Mouse (Mus musculus) layer of hippocampus, postnatal 10 days (tissue): Measurements from ENCODE around the gene E2f6. TPM values are rescaled to one million over a fixed set of nuclear protein-coding genes. Genes with fewer than 3 reads are reported as not detected.
A peak's percentile ranks its signal among the peaks of the same experiment; 100 is the strongest.

ENCODE experiments used
- DNase-seq, 2 experiments: peaks; one replicate each; pipeline ENCODE4 v3.0.0; 2021; ENCODE audit warnings: low spot score in 2 of 2
- total RNA-seq, 2 experiments: library from RNA; stranded (reverse); gene quantifications; 2 replicates each; pipeline ENCODE4 v1.2.3; 2021

Gene E2f6
- total RNA-seq, 2 experiments from 2014 or later: 23.2 to 24.5 TPM

GRCm38 (mm10) chr12:16799928-16800258 is 10.9 kb upstream of the E2f6 start:
- no peak for DNase-seq

- peak; percentile 29 to 38 for DNase-seq
Observed at GRCm38 (mm10) chr12:16800259-16800958, 10.4 kb upstream of the E2f6 start, which contains the start of gene Greb1. Greb1 (minus strand) TSS chr12:16800886.

GRCm38 (mm10) chr12:16800959-16801315 is 9.8 kb upstream of the E2f6 start:
- no peak for DNase-seq

GRCm38 (mm10) chr12:16803237-16803955 is 7.4 kb upstream of the E2f6 start:
- no peak for DNase-seq

GRCm38 (mm10) chr12:16803956-16804430 is 6.8 kb upstream of the E2f6 start:
- no peak for DNase-seq

GRCm38 (mm10) chr12:16805511-16805910 is 5.3 kb upstream of the E2f6 start:
- peak; percentile 82 to 86 for DNase-seq

GRCm38 (mm10) chr12:16808045-16808444 is 2.7 kb upstream of the E2f6 start:
- peak; percentile 48 to 63 for DNase-seq

- peak in 1 of 2 experiments; percentile 27 for DNase-seq
Observed at GRCm38 (mm10) chr12:16811477-16811876, 714 bp downstream of the E2f6 start.

- no peak for DNase-seq
Observed at GRCm38 (mm10) chr12:16817147-16817546, 6.4 kb downstream of the E2f6 start.

- no peak for DNase-seq
Observed at GRCm38 (mm10) chr12:16818513-16818912, 7.8 kb downstream of the E2f6 start.

GRCm38 (mm10) chr12:16820761-16821160 is 10.0 kb downstream of the E2f6 start:
- peak; percentile 25 to 36 for DNase-seq

- DNase-seq: no peak
Observed at GRCm38 (mm10) chr12:16822181-16822734, 11.5 kb downstream of the E2f6 start.

- DNase-seq: no peak
Observed at GRCm38 (mm10) chr12:16823701-16824100, 12.9 kb downstream of the E2f6 start.

GRCm38 (mm10) chr12:16828505-16828904 is 17.7 kb downstream of the E2f6 start:
- DNase-seq: peak; percentile 34 to 61

GRCm38 (mm10) chr12:16829785-16830184 is 19.0 kb downstream of the E2f6 start:
- no peak for DNase-seq

- DNase-seq: no peak
Observed at GRCm38 (mm10) chr12:16831071-16831470, 20.3 kb downstream of the E2f6 start.

- no peak for DNase-seq
Observed at GRCm38 (mm10) chr12:16834701-16835100, 23.9 kb downstream of the E2f6 start.

GRCm38 (mm10) chr12:16836188-16836587 is 25.4 kb downstream of the E2f6 start:
- DNase-seq: peak; percentile 34 to 50

- DNase-seq: no peak
Observed at GRCm38 (mm10) chr12:16837766-16838165, 27.0 kb downstream of the E2f6 start.

GRCm38 (mm10) chr12:16840842-16841782 is 30.3 kb downstream of the E2f6 start:
- DNase-seq: no peak
